Mouse (Mus musculus): Measurements from ENCODE around the gene Ctns.
A peak's percentile ranks its signal among the peaks of the same experiment; 100 is the strongest.

DNA sequence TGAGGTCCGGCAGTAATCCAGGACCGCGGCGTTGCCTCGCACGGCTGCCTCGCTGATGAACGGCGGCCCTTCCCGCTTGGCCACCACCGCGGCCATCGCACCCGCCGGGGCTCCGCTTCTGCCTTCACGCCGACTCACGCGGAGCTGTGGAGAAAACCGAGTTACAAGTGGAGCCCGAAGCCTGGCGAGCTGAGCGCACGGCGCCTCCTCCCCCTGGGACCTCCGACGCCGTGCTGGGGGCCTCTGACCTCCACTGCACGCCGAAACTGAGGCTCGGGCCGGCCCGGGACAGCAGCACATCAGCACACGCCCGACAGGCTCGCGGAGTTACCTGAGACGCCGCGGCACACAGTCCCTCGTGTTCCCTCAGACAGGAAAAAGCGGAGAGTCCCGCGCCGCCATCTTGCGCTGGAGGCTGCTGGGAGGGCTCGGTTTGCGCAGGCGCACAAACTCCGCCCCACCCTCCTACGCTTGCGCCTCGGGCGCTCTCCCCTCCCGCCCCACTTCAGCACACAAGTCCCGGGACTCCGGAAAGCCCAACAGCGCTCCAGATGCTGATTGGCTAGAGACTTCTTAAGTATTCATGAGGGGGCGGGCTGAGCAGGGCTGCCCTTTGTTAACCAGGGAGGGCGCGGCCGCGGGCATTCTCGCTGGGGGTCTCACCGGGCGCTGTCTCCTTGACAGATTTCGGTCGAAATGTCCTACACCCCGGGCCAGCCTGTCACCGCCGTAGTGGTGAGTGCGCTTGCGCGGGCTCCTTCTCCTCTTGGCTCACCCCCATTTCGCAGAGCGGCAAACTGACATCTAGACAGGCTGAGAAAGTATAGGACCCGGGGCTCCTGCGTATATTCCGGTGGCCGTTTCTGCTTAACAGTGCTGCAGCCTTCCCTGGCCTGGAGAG is 22.0 kb downstream of the Ctns start, which contains the start of the genes Emc6 and Tax1bp3:
- TF ChIP-seq POLR2A (IDR thresholded peaks at IDR 0.05; ENCODE audit: extremely low read depth, insufficient read depth, low read length) (peak; percentile 85), CTCF (IDR thresholded peaks at IDR 0.05; ENCODE audit: extremely low read depth, insufficient read depth, low read length) (no peak)
